Mouse (Mus musculus): ENCODE results near the gene Prc1. TPM values are rescaled to one million over a fixed set of nuclear protein-coding genes. Genes with fewer than 3 reads are reported as not detected.
A peak's percentile ranks its signal among the peaks of the same experiment; 100 is the strongest.
"Not testable (repeated sequence)": the region's sequence is repeated elsewhere in the genome, so short reads cannot be mapped to it uniquely, and the experiment has no call there.

The Prc1 gene
- polyA plus RNA-seq, 1 experiment from 2014 or later, result 123 TPM

DNA sequence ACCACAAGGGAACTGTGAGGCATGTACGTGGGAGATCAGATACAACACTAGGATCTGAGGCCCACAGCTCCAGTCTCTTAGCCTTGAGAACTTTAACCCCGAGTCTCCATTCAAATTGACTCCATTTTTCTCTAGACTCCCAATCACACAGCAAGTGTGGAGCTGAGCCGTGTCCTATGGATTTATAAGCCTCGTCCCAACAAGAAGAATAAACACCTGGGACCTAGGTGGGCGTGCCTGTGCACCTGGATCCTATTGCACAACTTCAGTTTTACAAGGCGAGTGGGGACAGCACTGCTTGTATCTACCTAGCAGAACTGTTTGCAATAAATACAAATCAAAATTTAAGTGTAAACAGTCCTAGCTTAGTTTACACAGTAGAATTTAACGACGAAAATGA is 29.1 kb downstream of the Prc1 start:
- Histone ChIP-seq H3K4me2 (replicated peaks) (peak overlapping the region; percentile 83), H3K27ac (peak overlapping the region; percentile 76; the same call in 1 of the 2 replicates), H3K9ac (peak overlapping the region; percentile 75), H3K4me3 (peak overlapping the region; percentile 64), H3K4me1 (peaks cover 17% of the 10 kb centered on the region), H3K36me3 (peaks cover 61% of the 10 kb centered on the region), H3K27me3 (no peaks in the 10 kb centered on the region), H3K9me3 (no peaks in the 10 kb centered on the region)
- WGBS, result 15% methylated on average over 8 of the region's 8 CpGs
- no peak for ATAC-seq (ENCODE audit: low FRiP score, low read depth)

DNA sequence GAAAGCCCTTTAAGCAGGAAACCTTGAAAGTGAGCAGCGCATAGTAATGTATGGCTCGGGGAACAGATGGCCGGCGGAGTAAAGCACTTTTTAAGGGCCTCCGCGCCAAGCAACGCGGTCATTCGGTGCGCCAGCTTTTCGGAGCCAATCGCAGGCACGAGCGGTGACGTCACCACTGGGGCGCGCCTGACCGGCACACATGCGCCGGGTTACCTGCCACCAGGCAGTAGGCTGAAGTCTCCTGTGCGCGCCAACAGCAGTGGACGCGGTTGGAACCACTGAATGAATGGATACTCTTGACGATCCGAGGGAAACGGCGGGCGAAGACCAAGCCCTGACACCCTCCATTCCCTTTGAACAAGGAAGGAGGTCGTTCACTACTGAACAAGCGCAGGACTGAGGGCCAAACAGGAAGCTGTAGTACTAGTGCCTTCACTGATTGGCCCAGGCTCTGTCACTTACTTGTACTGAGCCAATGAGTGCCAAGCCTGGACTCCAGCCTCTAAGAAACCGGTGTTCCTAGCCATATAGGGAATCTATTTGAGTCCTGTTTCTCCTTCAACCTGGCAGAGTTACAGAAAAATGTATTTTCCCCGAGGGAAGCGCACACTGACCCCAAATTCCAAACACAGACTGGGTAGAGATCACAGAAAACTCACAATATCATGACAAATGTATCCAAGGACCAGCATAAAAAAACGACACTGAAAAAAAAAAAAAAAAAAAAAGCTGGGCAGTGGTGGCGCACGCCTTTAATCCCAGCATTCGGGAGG is 30.0 kb downstream of the Prc1 start, which contains the start of gene Rccd1:
TSS of gene Rccd1 (minus strand) at position 412 of the 773 bp plus-strand sequence.
- H3K9me3 ChIP-seq, result no peaks in the 10 kb centered on the region
- WGBS, result 3% methylated on average over 38 of the region's 38 CpGs
- H3K27ac ChIP-seq, result peak within 1 kb of the TSS; percentile 76
- peak within 1 kb of the TSS; percentile 83 for H3K4me2 ChIP-seq (replicated peaks)
- H3K27me3 ChIP-seq, result no peaks in the 10 kb centered on the region
- H3K9ac ChIP-seq, result peak within 1 kb of the TSS; percentile 75
- peaks cover 61% of the 10 kb centered on the region for H3K36me3 ChIP-seq
- peak within 1 kb of the TSS; percentile 64 for H3K4me3 ChIP-seq
- ATAC-seq (ENCODE audit: low FRiP score, low read depth), result peak; percentile 99
- H3K4me1 ChIP-seq, result peaks cover 17% of the 10 kb centered on the region

DNA sequence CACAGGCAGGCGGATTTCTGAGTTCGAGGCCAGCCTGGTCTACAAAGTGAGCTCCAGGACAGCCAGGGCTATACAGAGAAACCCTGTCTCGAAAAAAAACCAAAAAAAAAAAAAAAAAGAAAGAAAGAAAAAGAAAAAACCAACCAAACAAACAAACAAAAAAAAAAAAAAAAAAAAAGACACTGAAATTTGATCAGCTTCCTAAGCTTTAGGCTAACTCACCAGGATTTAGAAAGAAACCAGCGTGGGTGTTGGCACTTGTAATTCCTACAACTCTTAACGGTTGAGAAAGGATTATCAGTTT is 30.5 kb downstream of the Prc1 start:
- H3K27ac ChIP-seq; H3K9ac ChIP-seq; ATAC-seq (ENCODE audit: low FRiP score, low read depth); H3K9me3 ChIP-seq; H3K27me3 ChIP-seq: not testable (repeated sequence)
- 34% methylated on average over 5 of the region's 5 CpGs for WGBS
- Histone ChIP-seq H3K4me2 (replicated peaks) (peak overlapping the region; percentile 83), H3K4me3 (0 out of 2 replicates have a peak overlapping the region, but pooled peaks have one; percentile 64), H3K4me1 (peaks cover 17% of the 10 kb centered on the region), H3K36me3 (peaks cover 62% of the 10 kb centered on the region)

DNA sequence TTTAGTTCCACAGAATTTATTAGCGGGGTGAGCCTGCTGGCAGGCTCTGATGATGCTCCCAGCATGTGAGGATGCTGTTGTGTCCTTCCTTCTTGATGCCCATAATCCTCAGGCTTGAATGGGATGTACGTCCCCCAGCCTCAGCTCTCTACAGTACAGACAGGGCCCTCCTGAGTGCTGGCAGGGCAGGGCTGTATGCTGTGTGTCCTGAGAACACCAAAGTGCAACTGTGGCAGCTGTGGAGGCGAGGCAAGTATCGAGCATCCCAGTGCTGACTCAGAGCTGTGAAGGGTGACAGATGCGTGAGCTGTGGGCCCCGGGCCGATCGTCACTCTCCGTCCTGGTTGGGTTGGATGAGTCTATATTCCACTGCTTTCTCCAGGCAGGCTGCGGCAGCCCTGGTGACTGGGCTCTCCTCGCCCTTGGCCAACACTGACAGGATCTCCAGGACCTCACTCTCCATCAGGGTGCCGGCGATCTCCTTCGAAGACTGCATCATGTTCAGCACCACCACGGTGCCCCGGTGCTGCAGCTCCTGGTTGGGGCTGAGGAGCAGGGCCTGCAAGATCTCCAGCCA is 31.1 kb downstream of the Prc1 start:
- H3K27ac ChIP-seq, result no peak overlapping the region
- H3K27me3 ChIP-seq, result no peaks in the 10 kb centered on the region

DNA sequence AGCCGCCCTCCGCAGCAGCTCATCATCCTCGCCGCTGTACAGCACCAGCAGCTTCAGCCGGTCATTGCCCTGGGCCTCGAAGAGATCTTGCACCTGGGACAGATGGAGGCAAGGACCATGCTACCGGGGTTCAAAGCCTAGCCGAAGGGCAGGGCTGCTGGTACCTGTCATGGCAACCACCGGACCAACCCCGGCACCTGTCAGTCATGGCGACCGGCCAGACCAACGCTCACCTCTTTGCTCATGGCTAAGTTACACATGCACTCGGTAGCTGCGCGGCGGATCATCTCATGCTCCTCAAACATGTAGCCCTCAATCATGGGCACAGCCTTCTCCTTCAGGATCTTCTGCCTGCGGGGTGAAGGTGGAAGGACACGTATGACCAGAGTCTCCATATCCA is 31.8 kb downstream of the Prc1 start:
- Histone ChIP-seq H3K4me3 (no peak overlapping the region), H3K36me3 (peaks cover 62% of the 10 kb centered on the region), H3K4me2 (replicated peaks) (no peak overlapping the region), H3K27ac (no peak overlapping the region), H3K9me3 (no peaks in the 10 kb centered on the region), H3K27me3 (no peaks in the 10 kb centered on the region), H3K9ac (no peak overlapping the region), H3K4me1 (peaks cover 17% of the 10 kb centered on the region)
- WGBS, result 97% methylated on average over 19 of the region's 19 CpGs
- ATAC-seq (ENCODE audit: low FRiP score, low read depth), result no peak

More for the DNA sequence above, 31.1 kb downstream of the Prc1 start:
- Histone ChIP-seq H3K36me3 (peaks cover 62% of the 10 kb centered on the region), H3K4me2 (replicated peaks) (no peak overlapping the region; the same call in 1 of the 2 replicates), H3K9ac (no peak overlapping the region), H3K4me3 (no peak overlapping the region), H3K9me3 (no peaks in the 10 kb centered on the region), H3K4me1 (peaks cover 17% of the 10 kb centered on the region)
- ATAC-seq (ENCODE audit: low FRiP score, low read depth), result no peak
- 91% methylated on average over 16 of the region's 16 CpGs for WGBS

DNA sequence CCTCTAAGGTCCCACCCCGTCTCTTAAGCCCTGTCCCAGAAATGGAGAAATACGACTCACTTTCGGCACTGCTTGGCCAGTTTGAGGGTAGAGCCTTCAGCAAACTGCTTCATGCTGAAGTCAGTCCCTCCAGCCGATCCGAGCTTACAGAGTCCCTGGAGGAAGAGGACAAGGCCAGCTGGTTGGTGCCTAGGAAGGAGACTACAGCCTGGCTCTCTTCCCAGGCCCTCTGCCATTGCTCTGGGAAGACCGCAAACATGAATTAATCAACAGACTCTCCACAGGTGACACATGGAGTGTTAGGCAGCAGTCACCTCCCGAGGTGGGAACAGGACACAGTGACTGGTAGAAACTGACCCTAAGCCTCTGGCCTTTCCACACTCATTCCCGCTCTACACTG is 36.0 kb downstream of the Prc1 start:
- H3K4me3 ChIP-seq, result no peak overlapping the region
- ATAC-seq (ENCODE audit: low FRiP score, low read depth), result no peak
- no peaks in the 10 kb centered on the region for H3K27me3 ChIP-seq
- H3K36me3 ChIP-seq, result peaks cover 100% of the 10 kb centered on the region
- H3K9me3 ChIP-seq, result peaks cover 6% of the 10 kb centered on the region; the same call in 1 of the 2 replicates
- no peak overlapping the region for H3K27ac ChIP-seq
- H3K4me2 ChIP-seq (replicated peaks), result no peak overlapping the region
- H3K9ac ChIP-seq, result no peak overlapping the region
- 89% methylated on average over 8 of the region's 8 CpGs for WGBS
- peaks cover 3% of the 10 kb centered on the region for H3K4me1 ChIP-seq

DNA sequence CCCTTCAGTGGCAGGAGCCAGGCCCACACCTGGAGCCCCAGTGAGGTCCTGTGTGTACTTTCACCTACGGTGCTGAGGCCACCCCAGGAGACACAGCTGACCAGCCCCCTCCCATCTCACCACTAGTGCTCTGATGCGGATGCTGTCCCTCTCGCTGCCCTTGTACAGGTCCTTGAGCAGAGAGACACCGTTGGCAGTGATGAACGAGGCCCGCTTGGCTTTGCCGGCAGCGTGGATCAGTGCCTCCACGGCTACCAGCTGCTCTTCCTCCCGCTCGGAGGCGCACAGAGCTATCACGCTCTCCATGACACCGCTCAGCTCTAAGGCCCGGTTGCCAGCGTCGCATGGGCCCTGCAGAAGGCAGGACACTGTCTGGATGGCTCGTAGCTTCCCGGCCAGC is 37.2 kb downstream of the Prc1 start:
- ATAC-seq (ENCODE audit: low FRiP score, low read depth), result no peak
- 97% methylated on average over 19 of the region's 19 CpGs for WGBS

DNA sequence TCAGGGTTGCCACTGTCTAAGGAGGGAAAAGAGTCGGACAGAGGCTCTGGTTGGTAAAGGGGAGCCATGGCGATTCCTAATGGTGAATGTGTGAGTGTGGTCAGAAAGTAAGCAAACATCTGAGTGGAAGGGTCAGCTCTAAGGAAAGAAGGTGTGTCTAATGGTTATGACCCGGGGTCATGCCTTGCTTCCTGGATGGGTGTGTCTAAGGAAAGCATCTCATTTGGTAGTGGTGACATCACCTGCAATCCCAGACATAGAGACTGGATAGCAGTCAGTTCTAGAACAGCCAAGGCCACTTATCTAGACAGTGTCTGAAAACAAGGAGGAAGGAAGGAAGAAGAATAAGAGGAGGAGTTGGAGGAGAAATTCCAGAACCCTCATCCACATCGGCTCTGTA is 40.6 kb downstream of the Prc1 start:
- Histone ChIP-seq H3K4me2 (replicated peaks) (no peak overlapping the region), H3K27me3 (no peaks in the 10 kb centered on the region), H3K36me3 (peaks cover 81% of the 10 kb centered on the region), H3K9ac (no peak overlapping the region), H3K9me3 (peaks cover 6% of the 10 kb centered on the region; the same call in 1 of the 2 replicates), H3K27ac (no peak overlapping the region), H3K4me1 (peaks cover 18% of the 10 kb centered on the region), H3K4me3 (no peak overlapping the region)
- WGBS, result 90% methylated on average over 4 of the region's 4 CpGs
- ATAC-seq (ENCODE audit: low FRiP score, low read depth), result no peak

More for the DNA sequence above, 37.2 kb downstream of the Prc1 start:
- no peaks in the 10 kb centered on the region for H3K27me3 ChIP-seq
- H3K36me3 ChIP-seq, result peaks cover 100% of the 10 kb centered on the region
- H3K4me3 ChIP-seq, result no peak overlapping the region
- H3K9me3 ChIP-seq, result peaks cover 6% of the 10 kb centered on the region; the same call in 1 of the 2 replicates
- H3K9ac ChIP-seq, result no peak overlapping the region
- H3K4me2 ChIP-seq (replicated peaks), result no peak overlapping the region
- no peak overlapping the region for H3K27ac ChIP-seq
- H3K4me1 ChIP-seq, result no peaks in the 10 kb centered on the region

DNA sequence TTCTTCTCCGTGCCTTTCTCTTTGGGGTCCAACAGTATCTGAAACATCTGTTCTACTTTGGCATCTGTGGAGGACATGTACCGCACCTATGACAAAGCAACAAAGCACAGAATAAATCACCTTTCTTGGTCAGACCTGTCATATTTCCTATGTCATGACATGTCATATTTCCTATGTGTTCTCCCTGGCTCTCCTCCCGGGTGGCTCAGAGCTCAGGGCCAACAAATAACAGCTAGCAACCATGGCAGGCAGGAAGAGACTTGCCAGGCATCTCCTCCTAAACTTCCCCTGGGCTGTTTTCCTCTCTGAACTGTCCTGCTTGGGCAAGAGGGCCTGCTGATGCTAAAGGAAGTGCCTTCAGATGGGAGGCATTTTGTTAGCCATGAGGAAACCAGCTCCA is 42.7 kb downstream of the Prc1 start:
- H3K27ac ChIP-seq, result no peak overlapping the region
- no peak for ATAC-seq (ENCODE audit: low FRiP score, low read depth)

DNA sequence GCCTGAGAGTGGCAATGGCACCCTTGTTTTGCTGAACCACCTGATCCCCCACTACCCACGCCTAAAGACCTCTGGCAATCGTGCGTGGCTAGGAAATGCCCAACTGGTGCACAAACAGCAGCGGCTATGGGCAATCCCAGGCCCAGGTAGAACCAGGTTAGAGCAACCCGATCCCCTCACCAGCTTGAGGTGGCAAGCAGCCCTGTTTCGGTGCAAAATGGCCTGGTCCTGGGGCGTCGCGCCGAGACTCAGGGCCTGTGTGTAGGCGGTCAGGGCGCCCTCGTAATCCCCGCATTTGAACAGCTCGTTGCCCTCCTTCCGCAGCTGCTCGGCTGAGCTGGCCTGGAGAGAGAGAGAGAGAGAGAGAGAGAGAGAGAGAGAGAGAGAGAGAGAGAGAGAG is 45.1 kb downstream of the Prc1 start:
- ATAC-seq (ENCODE audit: low FRiP score, low read depth), result no peak
- peaks cover 36% of the 10 kb centered on the region for H3K36me3 ChIP-seq
- H3K4me3 ChIP-seq, result peak overlapping the region; percentile 65
- H3K27ac ChIP-seq, result no peak overlapping the region; the same call in 1 of the 2 replicates
- 9% methylated on average over 17 of the region's 17 CpGs for WGBS
- no peaks in the 10 kb centered on the region for H3K9me3 ChIP-seq
- peak overlapping the region; percentile 95 for H3K4me2 ChIP-seq (replicated peaks)
- H3K9ac ChIP-seq, result peak overlapping the region; percentile 84
- no peaks in the 10 kb centered on the region for H3K27me3 ChIP-seq
- H3K4me1 ChIP-seq, result peaks cover 36% of the 10 kb centered on the region

More for the DNA sequence above, 42.7 kb downstream of the Prc1 start:
- no peak overlapping the region for H3K4me3 ChIP-seq
- H3K9ac ChIP-seq, result no peak overlapping the region
- no peaks in the 10 kb centered on the region for H3K27me3 ChIP-seq
- WGBS, result 89% methylated on average over 3 of the region's 3 CpGs
- no peak overlapping the region for H3K4me2 ChIP-seq (replicated peaks)
- H3K9me3 ChIP-seq, result peaks cover 6% of the 10 kb centered on the region; the same call in 1 of the 2 replicates
- H3K36me3 ChIP-seq, result peaks cover 60% of the 10 kb centered on the region
- H3K4me1 ChIP-seq, result peaks cover 27% of the 10 kb centered on the region

DNA sequence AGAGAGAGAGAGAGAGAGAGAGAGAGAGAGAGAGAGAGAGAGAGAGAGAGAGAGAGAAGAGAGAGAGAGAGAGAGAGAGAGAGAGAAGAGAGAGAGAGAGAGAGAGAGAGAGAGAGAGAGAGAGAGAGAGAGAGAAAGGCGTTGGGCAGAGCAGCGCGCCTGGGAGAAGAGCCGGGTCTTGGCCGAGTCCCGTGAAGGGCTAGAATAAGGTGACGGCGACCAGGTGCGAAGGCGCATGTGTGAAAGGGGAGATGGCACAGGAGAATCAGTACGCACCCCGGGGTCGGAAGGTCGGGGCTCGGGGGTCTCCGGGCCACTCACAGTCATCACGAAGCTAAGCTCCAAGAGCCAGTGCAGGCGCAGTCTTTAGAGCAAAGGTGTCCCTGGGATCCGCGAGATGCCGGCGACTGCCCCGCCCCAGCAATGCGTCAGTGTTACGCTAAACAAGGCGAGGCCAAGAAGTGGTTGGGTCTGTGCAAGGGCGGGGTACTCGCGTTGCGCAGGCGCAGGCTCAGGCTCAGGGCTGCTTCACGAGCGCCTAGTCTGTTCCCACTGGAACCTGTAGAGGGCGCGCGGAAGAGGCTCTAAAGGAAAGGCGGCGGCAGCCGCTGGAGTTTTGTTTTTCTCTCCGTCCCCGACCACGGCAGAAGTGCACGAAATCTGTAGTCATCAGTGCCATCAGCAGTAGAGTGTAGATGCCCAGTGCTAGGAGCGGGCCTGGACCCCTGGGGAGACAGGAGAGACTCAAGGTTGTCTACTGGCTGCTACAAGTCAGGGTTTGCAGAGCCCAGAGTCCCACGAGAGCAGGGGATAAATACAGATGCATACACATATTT is 45.8 kb downstream of the Prc1 start:
- Histone ChIP-seq H3K4me1 (peaks cover 36% of the 10 kb centered on the region), H3K9ac (peak overlapping the region; percentile 84), H3K27ac (peak overlapping the region; percentile 69), H3K36me3 (peaks cover 30% of the 10 kb centered on the region), H3K27me3 (no peaks in the 10 kb centered on the region), H3K9me3 (no peaks in the 10 kb centered on the region), H3K4me3 (peak overlapping the region; percentile 65), H3K4me2 (replicated peaks) (peak overlapping the region; percentile 95)
- under 1% methylated on average over 45 of the region's 45 CpGs for WGBS
- peak; percentile 97 for ATAC-seq (ENCODE audit: low FRiP score, low read depth)

DNA sequence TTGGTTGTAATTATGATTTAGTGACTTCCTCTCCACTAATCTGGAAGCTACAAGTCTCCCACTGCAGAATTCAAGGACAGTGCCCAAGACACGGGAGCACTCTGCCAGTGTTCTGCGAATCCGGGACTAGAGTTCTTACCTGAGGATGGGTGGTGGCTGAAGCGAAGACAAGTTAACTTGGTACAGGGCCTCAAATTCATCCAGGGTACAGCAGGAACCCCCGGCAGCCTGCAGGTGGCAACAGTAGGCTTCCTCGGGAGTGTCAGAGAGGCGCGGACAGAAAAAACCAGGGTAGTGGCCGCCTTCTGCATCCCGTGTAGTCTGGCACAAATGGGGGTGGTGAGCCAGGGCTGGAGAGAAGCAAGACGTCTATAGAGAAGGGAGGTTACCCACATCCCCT is 46.5 kb downstream of the Prc1 start, which contains the start of gene Unc45a:
TSS of gene Unc45a (minus strand) at position 213 of the 400 bp plus-strand sequence.
- no peaks in the 10 kb centered on the region for H3K9me3 ChIP-seq
- H3K9ac ChIP-seq, result peak within 1 kb of the TSS; percentile 84
- H3K36me3 ChIP-seq, result peaks cover 27% of the 10 kb centered on the region
- H3K4me2 ChIP-seq (replicated peaks), result peak within 1 kb of the TSS; percentile 95
- H3K4me3 ChIP-seq, result peak within 1 kb of the TSS; percentile 65
- no peaks in the 10 kb centered on the region for H3K27me3 ChIP-seq
- H3K27ac ChIP-seq, result peak within 1 kb of the TSS; percentile 69
- H3K4me1 ChIP-seq, result peaks cover 36% of the 10 kb centered on the region
- WGBS, result 2% methylated on average over 11 of the region's 11 CpGs
- ATAC-seq (ENCODE audit: low FRiP score, low read depth), result peak; percentile 44; the same call in 1 of the 2 replicates

All from limb, embryonic 13.5 days (tissue).